Mouse (Mus musculus) layer of hippocampus, adult 8-10 months (tissue): ENCODE data around the gene Ropn1l. TPM values are rescaled to one million over a fixed set of nuclear protein-coding genes. Genes with fewer than 3 reads are reported as not detected.

Experiments used
- DNase-seq, 2 experiments: peaks; one replicate each; pipeline ENCODE4 v3.0.0; 2022; ENCODE audit warnings: low spot score in 2 of 2
- total RNA-seq, 4 experiments: library from RNA; stranded (reverse); gene quantifications; 2 replicates each; pipeline ENCODE4 v1.2.4; 2022

The Ropn1l gene
- 1 to 10 TPM in 2 of 4 experiments, under 1 TPM in 1, not detected in 1; 0.45 to 1.2 (median 1.2) TPM for total RNA-seq

GRCm38 (mm10) chr15:31453098-31453916 lies at the start of gene Ropn1l:
Gene Ropn1l, minus strand, starts transcription at chr15:31453737.
- DNase-seq: peak; percentile 88 to 90

GRCm38 (mm10) chr15:31502996-31503395 lies 49.5 kb upstream of the Ropn1l start:
- no peak for DNase-seq

- DNase-seq: no peak
Observed at GRCm38 (mm10) chr15:31502313-31502712, 48.8 kb upstream of the Ropn1l start.

- no peak for DNase-seq
Observed at GRCm38 (mm10) chr15:31494803-31495202, 41.3 kb upstream of the Ropn1l start.

- no peak for DNase-seq
Observed at GRCm38 (mm10) chr15:31494310-31494709, 40.8 kb upstream of the Ropn1l start.

- no peak for DNase-seq
Observed at GRCm38 (mm10) chr15:31487407-31487806, 33.9 kb upstream of the Ropn1l start.

GRCm38 (mm10) chr15:31476678-31477077 lies 23.1 kb upstream of the Ropn1l start:
- DNase-seq: no peak

GRCm38 (mm10) chr15:31472645-31473574 lies 19.4 kb upstream of the Ropn1l start:
- DNase-seq: no peak

GRCm38 (mm10) chr15:31471529-31471928 lies 18.0 kb upstream of the Ropn1l start:
- DNase-seq: no peak

GRCm38 (mm10) chr15:31469497-31469896 lies 16.0 kb upstream of the Ropn1l start:
- no peak for DNase-seq

GRCm38 (mm10) chr15:31468806-31469205 lies 15.3 kb upstream of the Ropn1l start:
- no peak for DNase-seq

GRCm38 (mm10) chr15:31466749-31467148 lies 13.2 kb upstream of the Ropn1l start:
- no peak for DNase-seq

- no peak for DNase-seq
Observed at GRCm38 (mm10) chr15:31466295-31466694, 12.8 kb upstream of the Ropn1l start.

GRCm38 (mm10) chr15:31465806-31466205 lies 12.3 kb upstream of the Ropn1l start:
- no peak for DNase-seq

- DNase-seq: no peak
Observed at GRCm38 (mm10) chr15:31460571-31460970, 7.0 kb upstream of the Ropn1l start.

- DNase-seq: no peak
Observed at GRCm38 (mm10) chr15:31458081-31458480, 4.5 kb upstream of the Ropn1l start.

- DNase-seq: peak in 1 of 2 experiments; percentile 44
Observed at GRCm38 (mm10) chr15:31456381-31456780, 2.8 kb upstream of the Ropn1l start.

- DNase-seq: no peak
Observed at GRCm38 (mm10) chr15:31454861-31455295, 1.3 kb upstream of the Ropn1l start.

- DNase-seq: no peak
Observed at GRCm38 (mm10) chr15:31454096-31454860, 741 bp upstream of the Ropn1l start.

- no peak for DNase-seq
Observed at GRCm38 (mm10) chr15:31452336-31453097, 1.0 kb downstream of the Ropn1l start.
